Mouse (Mus musculus): ENCODE results near the gene Thsd4.

- TF ChIP-seq EP300 (IDR thresholded peaks at IDR 0.05; ENCODE audit: insufficient read depth, low read depth, low read length) (no peak), CTCF (IDR thresholded peaks at IDR 0.05; ENCODE audit: low read depth, low read length) (no peak), POLR2A (IDR thresholded peaks at IDR 0.05; ENCODE audit: insufficient read depth, low read length) (no peak)
Measured at GRCm38 (mm10) chr9:60002323-60002722, 519.5 kb downstream of the Thsd4 start.
